Mouse (Mus musculus) hindbrain, embryonic 13.5 days (tissue): ENCODE data around the gene Rapgef2. TPM values are rescaled to one million over a fixed set of nuclear protein-coding genes. Genes with fewer than 3 reads are reported as not detected.
"Not testable (repeated sequence)": the region's sequence is repeated elsewhere in the genome, so short reads cannot be mapped to it uniquely, and the experiment has no call there.

Experiments used
- ATAC-seq: fragments of 200-750 bp; cut with Nextera tagmentation; 2 replicates; pipeline ENCODE4 v1.8.0; 2017; ENCODE audit warnings: moderate TSS enrichment; ENCODE audit not compliant: low FRiP score
- H3K27ac ChIP-seq: fragments of 300-500 bp; sonication (generic); 2 replicates; pipeline ENCODE4 v1.5.1; 2015; ENCODE audit warnings: inconsistent platforms, mild to moderate bottlenecking, moderate library complexity
- H3K27me3 ChIP-seq: fragments of 300-500 bp; sonication (generic); 2 replicates; pipeline ENCODE4 v1.6.1; 2015; ENCODE audit warnings: mild to moderate bottlenecking, inconsistent platforms
- H3K36me3 ChIP-seq: fragments of 300-500 bp; sonication (generic); 2 replicates; pipeline ENCODE4 v1.6.1; 2015; ENCODE audit warnings: mild to moderate bottlenecking, inconsistent platforms
- H3K4me1 ChIP-seq: fragments of 300-500 bp; sonication (generic); replicated peaks from 2 replicates; pipeline ENCODE4 v1.6.1; 2015; ENCODE audit warnings: inconsistent platforms
- H3K4me2 ChIP-seq: fragments of 300-500 bp; sonication (generic); 2 replicates; pipeline ENCODE4 v1.6.1; 2015; ENCODE audit warnings: inconsistent platforms, mild to moderate bottlenecking, moderate library complexity
- H3K4me3 ChIP-seq: fragments of 300-500 bp; sonication (generic); 2 replicates; pipeline ENCODE4 v1.5.1; 2015; ENCODE audit warnings: mild to moderate bottlenecking, inconsistent platforms
- H3K9ac ChIP-seq: fragments of 300-500 bp; sonication (generic); 2 replicates; pipeline ENCODE4 v1.6.1; 2015; ENCODE audit warnings: mild to moderate bottlenecking, inconsistent platforms
- H3K9me3 ChIP-seq: fragments of 300-500 bp; sonication (generic); 2 replicates; pipeline ENCODE4 v1.6.1; 2016; ENCODE audit warnings: inconsistent platforms
- WGBS: fragments of 180-500 bp; shearing (Covaris S2); methylation state at CpG from one replicate; pipeline ENCODE4 v1.1.7; 2015; 5-methylcytosine and 5-hydroxymethylcytosine counted together
- polyA plus RNA-seq: library from polyadenylated mRNA; unstranded; fragments of >200 nt; fragmentation: Nextera tagmentation; extraction: Ambion mirVana; gene quantifications from 2 replicates; pipeline ENCODE4 v1.2.1, GENCODE M21; 2015

Gene Rapgef2
- polyA plus RNA-seq, 1 experiment from 2014 or later: 9.5 TPM

- H3K36me3 ChIP-seq: no peaks in the 10 kb centered on the region
- no peak overlapping the region for H3K9ac ChIP-seq
- no peak overlapping the region for H3K4me2 ChIP-seq
- 75% methylated on average over 1 of the region's 1 CpGs for WGBS
- no peak for ATAC-seq
- no peaks in the 10 kb centered on the region for H3K9me3 ChIP-seq
- no peaks in the 10 kb centered on the region for H3K27me3 ChIP-seq
- no peak overlapping the region for H3K27ac ChIP-seq
- H3K4me1 ChIP-seq: peaks cover 17% of the 10 kb centered on the region
- H3K4me3 ChIP-seq: no peak overlapping the region
Measured at GRCm38 (mm10) chr3:79187912-79188311, 98.4 kb downstream of the Rapgef2 start.

- H3K4me3 ChIP-seq: no peak overlapping the region
- WGBS: 91% methylated on average over 3 of the region's 3 CpGs
Measured at GRCm38 (mm10) chr3:79182290-79182689, 104.0 kb downstream of the Rapgef2 start.

GRCm38 (mm10) chr3:79181248-79181991, 104.9 kb downstream of the Rapgef2 start:
- H3K9me3 ChIP-seq: no peaks in the 10 kb centered on the region
- H3K27ac ChIP-seq: peak overlapping the region; percentile 60; the same call in 1 of the 2 replicates
- peaks cover 28% of the 10 kb centered on the region for H3K4me1 ChIP-seq
- peak; percentile 12; the same call in 1 of the 2 replicates for ATAC-seq
- no peak overlapping the region for H3K4me3 ChIP-seq
- 71% methylated on average over 24 of the region's 24 CpGs for WGBS
- no peaks in the 10 kb centered on the region for H3K36me3 ChIP-seq
- 0 out of 2 replicates have a peak overlapping the region, but pooled peaks have one; percentile 15 for H3K4me2 ChIP-seq
- no peaks in the 10 kb centered on the region for H3K27me3 ChIP-seq
- H3K9ac ChIP-seq: no peak overlapping the region

More at GRCm38 (mm10) chr3:79182290-79182689, 104.0 kb downstream of the Rapgef2 start:
- no peak overlapping the region for H3K27ac ChIP-seq
- no peaks in the 10 kb centered on the region for H3K27me3 ChIP-seq
- no peak overlapping the region for H3K9ac ChIP-seq
- peaks cover 28% of the 10 kb centered on the region for H3K4me1 ChIP-seq
- no peaks in the 10 kb centered on the region for H3K36me3 ChIP-seq
- no peak overlapping the region for H3K4me2 ChIP-seq
- no peak for ATAC-seq
- no peaks in the 10 kb centered on the region for H3K9me3 ChIP-seq

- H3K27me3 ChIP-seq: no peaks in the 10 kb centered on the region
- H3K4me3 ChIP-seq: no peak overlapping the region
- H3K9ac ChIP-seq: no peak overlapping the region
- no peak for ATAC-seq
- no peak overlapping the region for H3K27ac ChIP-seq
- H3K36me3 ChIP-seq: no peaks in the 10 kb centered on the region
- H3K4me1 ChIP-seq: peaks cover 28% of the 10 kb centered on the region
- H3K9me3 ChIP-seq: no peaks in the 10 kb centered on the region
- 74% methylated on average over 8 of the region's 8 CpGs for WGBS
- H3K4me2 ChIP-seq: no peak overlapping the region
Measured at GRCm38 (mm10) chr3:79180086-79180485, 106.2 kb downstream of the Rapgef2 start.

- no peaks in the 10 kb centered on the region for H3K36me3 ChIP-seq
- ATAC-seq: peak; percentile 57; the same call in 1 of the 2 replicates
- no peak overlapping the region for H3K4me2 ChIP-seq
- H3K4me3 ChIP-seq: no peak overlapping the region
- 0 out of 2 replicates have a peak overlapping the region, but pooled peaks have one; percentile 15 for H3K27ac ChIP-seq
- no peaks in the 10 kb centered on the region for H3K9me3 ChIP-seq
- peaks cover 28% of the 10 kb centered on the region for H3K4me1 ChIP-seq
- H3K9ac ChIP-seq: no peak overlapping the region
- H3K27me3 ChIP-seq: no peaks in the 10 kb centered on the region
- WGBS: 97% methylated on average over 2 of the region's 2 CpGs
Measured at GRCm38 (mm10) chr3:79179499-79180053, 106.7 kb downstream of the Rapgef2 start.

- Histone ChIP-seq H3K4me1 (peaks cover 28% of the 10 kb centered on the region), H3K4me3 (no peak overlapping the region), H3K27ac (no peak overlapping the region), H3K9ac (no peak overlapping the region), H3K27me3 (no peaks in the 10 kb centered on the region), H3K36me3 (no peaks in the 10 kb centered on the region), H3K4me2 (no peak overlapping the region), H3K9me3 (no peaks in the 10 kb centered on the region)
- no peak for ATAC-seq
- 53% methylated on average over 3 of the region's 3 CpGs for WGBS
Measured at GRCm38 (mm10) chr3:79178708-79179107, 107.6 kb downstream of the Rapgef2 start.

GRCm38 (mm10) chr3:79178070-79178469, 108.2 kb downstream of the Rapgef2 start:
- Histone ChIP-seq H3K4me2 (no peak overlapping the region), H3K27ac (peak overlapping the region; percentile 8; the same call in 1 of the 2 replicates), H3K9ac (no peak overlapping the region), H3K4me1 (peaks cover 28% of the 10 kb centered on the region), H3K9me3 (no peaks in the 10 kb centered on the region), H3K4me3 (no peak overlapping the region), H3K36me3 (no peaks in the 10 kb centered on the region), H3K27me3 (no peaks in the 10 kb centered on the region)
- ATAC-seq: no peak
- 80% methylated on average over 6 of the region's 6 CpGs for WGBS

- Histone ChIP-seq H3K9me3 (no peaks in the 10 kb centered on the region), H3K27ac (no peak overlapping the region), H3K4me1 (peaks cover 28% of the 10 kb centered on the region), H3K9ac (no peak overlapping the region), H3K4me2 (no peak overlapping the region), H3K27me3 (no peaks in the 10 kb centered on the region), H3K36me3 (peaks cover 5% of the 10 kb centered on the region; the same call in 1 of the 2 replicates), H3K4me3 (no peak overlapping the region)
- no peak for ATAC-seq
- WGBS: 89% methylated on average over 8 of the region's 8 CpGs
Measured at GRCm38 (mm10) chr3:79177136-79177870, 109.0 kb downstream of the Rapgef2 start.

- peaks cover 15% of the 10 kb centered on the region for H3K4me1 ChIP-seq
- ATAC-seq: no peak
- no peak overlapping the region for H3K9ac ChIP-seq
- no peak overlapping the region for H3K27ac ChIP-seq
- no peaks in the 10 kb centered on the region for H3K9me3 ChIP-seq
- H3K36me3 ChIP-seq: peaks cover 12% of the 10 kb centered on the region
- H3K4me2 ChIP-seq: no peak overlapping the region
- H3K4me3 ChIP-seq: no peak overlapping the region
- no peaks in the 10 kb centered on the region for H3K27me3 ChIP-seq
- WGBS: 90% methylated on average over 6 of the region's 6 CpGs
Measured at GRCm38 (mm10) chr3:79174168-79174567, 112.1 kb downstream of the Rapgef2 start.

- Histone ChIP-seq H3K9me3 (no peaks in the 10 kb centered on the region), H3K4me3 (no peak overlapping the region), H3K4me1 (peaks cover 8% of the 10 kb centered on the region; the same call in 1 of the 2 replicates), H3K9ac (no peak overlapping the region), H3K4me2 (no peak overlapping the region), H3K27ac (no peak overlapping the region), H3K27me3 (no peaks in the 10 kb centered on the region), H3K36me3 (peaks cover 12% of the 10 kb centered on the region)
- WGBS: 90% methylated on average over 5 of the region's 5 CpGs
- ATAC-seq: no peak
Measured at GRCm38 (mm10) chr3:79173291-79173690, 113.0 kb downstream of the Rapgef2 start.

- H3K36me3 ChIP-seq: peaks cover 12% of the 10 kb centered on the region
- 95% methylated on average over 8 of the region's 8 CpGs for WGBS
Measured at GRCm38 (mm10) chr3:79171146-79171545, 115.2 kb downstream of the Rapgef2 start.

GRCm38 (mm10) chr3:79168168-79168827, 118.0 kb downstream of the Rapgef2 start:
- Histone ChIP-seq H3K27ac (no peak overlapping the region), H3K9ac (no peak overlapping the region), H3K9me3 (no peaks in the 10 kb centered on the region), H3K4me2 (no peak overlapping the region), H3K36me3 (peaks cover 12% of the 10 kb centered on the region), H3K4me3 (no peak overlapping the region), H3K4me1 (no peaks in the 10 kb centered on the region), H3K27me3 (no peaks in the 10 kb centered on the region)
- ATAC-seq: no peak
- 80% methylated on average over 2 of the region's 2 CpGs for WGBS

More at GRCm38 (mm10) chr3:79171146-79171545, 115.2 kb downstream of the Rapgef2 start:
- H3K4me3 ChIP-seq, H3K4me1 ChIP-seq, H3K9me3 ChIP-seq, H3K9ac ChIP-seq, ATAC-seq, H3K4me2 ChIP-seq, H3K27me3 ChIP-seq, H3K27ac ChIP-seq: not testable (repeated sequence)
